Mouse (Mus musculus): Measurements from ENCODE around the gene Rbfox3.

The Rbfox3 gene

DNA sequence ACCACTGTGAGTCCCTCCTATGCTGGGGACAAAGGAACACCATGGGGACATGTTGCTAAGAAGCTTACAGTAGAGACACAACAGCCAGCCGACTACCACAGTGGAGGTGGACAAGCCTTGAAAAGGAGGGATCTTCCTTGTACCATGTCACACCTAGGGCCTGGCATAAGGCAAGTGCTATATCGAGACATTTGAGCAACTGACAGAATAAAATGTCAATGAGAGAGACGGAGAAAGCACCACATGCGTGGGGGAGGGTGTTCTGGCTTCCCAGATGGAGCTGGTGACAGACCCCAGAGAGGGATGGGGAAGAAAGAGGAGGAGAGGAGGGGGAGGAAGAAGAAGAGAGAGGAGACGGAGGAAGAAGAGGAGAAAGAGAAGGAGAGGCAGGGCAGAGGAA, 96.3 kb downstream of the Rbfox3 start:
- no peaks in the 10 kb centered on the region for H3K4me1 ChIP-seq (replicated peaks; ENCODE audit: low read depth, low read length)
- no peaks in the 10 kb centered on the region for H3K9me3 ChIP-seq (ENCODE audit: low read length)
- no peak overlapping the region for H3K4me3 ChIP-seq (replicated peaks; ENCODE audit: low read length)
- no peak for TF ChIP-seq POU5F1 (IDR thresholded peaks at IDR 0.05; ENCODE audit: borderline replicate concordance, low read length)
- TF ChIP-seq CTCF (conservative IDR thresholded peaks at IDR 0.05; ENCODE audit: low read length) = no peak
- TF ChIP-seq NANOG (IDR thresholded peaks at IDR 0.05; ENCODE audit: borderline replicate concordance, low read length) = no peak
- H3K36me3 ChIP-seq (ENCODE audit: insufficient read depth, low read length) = no peaks in the 10 kb centered on the region
- H3K27me3 ChIP-seq (ENCODE audit: insufficient read depth, low read length) = no peaks in the 10 kb centered on the region; the same call in 1 of the 2 replicates

DNA sequence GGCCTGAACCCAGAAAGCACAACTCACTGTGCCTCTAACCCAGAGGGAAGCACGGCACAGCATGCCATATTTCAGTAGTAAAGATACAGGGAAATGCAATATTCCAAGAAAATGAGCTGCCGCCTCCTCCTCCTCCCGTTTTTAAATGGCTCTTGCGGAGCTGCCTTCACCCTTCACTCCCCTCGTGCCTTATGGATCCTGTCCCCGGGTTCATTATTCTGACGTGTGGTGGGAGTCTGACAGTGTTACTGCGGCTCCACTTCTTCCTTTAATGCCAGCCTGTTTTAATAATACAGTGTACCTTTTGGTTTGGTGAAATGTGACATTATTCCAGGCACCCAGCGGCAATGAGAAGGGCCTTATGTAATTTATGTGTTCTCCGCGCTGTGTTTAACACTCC, 97.5 kb downstream of the Rbfox3 start:
- H3K4me3 ChIP-seq (replicated peaks; ENCODE audit: low read length) = no peak overlapping the region
- peaks cover 2% of the 10 kb centered on the region; the same call in 1 of the 2 replicates for H3K27me3 ChIP-seq (ENCODE audit: insufficient read depth, low read length)
- no peaks in the 10 kb centered on the region for H3K4me1 ChIP-seq (replicated peaks; ENCODE audit: low read depth, low read length)
- no peaks in the 10 kb centered on the region for H3K9me3 ChIP-seq (ENCODE audit: low read length)
- H3K36me3 ChIP-seq (ENCODE audit: insufficient read depth, low read length) = no peaks in the 10 kb centered on the region
- TF ChIP-seq CTCF (conservative IDR thresholded peaks at IDR 0.05; ENCODE audit: low read length) = no peak
- no peak for TF ChIP-seq POU5F1 (IDR thresholded peaks at IDR 0.05; ENCODE audit: borderline replicate concordance, low read length)
- TF ChIP-seq NANOG (IDR thresholded peaks at IDR 0.05; ENCODE audit: borderline replicate concordance, low read length) = no peak

DNA sequence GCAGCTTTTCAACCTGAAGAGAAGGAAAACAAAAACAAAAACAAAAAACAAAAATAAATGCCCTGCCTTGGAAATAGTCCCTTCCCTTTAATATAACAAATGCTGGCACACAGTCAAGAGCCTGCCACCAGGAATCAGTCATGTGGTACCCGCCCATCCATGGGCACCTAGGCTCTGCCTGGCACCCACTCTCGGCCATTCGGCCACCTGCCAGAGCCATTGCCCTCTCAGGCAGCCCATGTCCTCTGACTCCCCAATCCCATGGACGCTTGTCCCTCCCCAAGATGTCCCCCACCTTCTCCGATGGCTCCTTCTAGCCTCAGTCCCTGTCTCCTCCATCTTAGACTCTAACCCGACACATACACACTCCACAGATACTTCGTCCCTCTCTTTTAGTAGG, 100.0 kb downstream of the Rbfox3 start:
- no peaks in the 10 kb centered on the region for H3K36me3 ChIP-seq (ENCODE audit: insufficient read depth, low read length)
- no peak for TF ChIP-seq NANOG (IDR thresholded peaks at IDR 0.05; ENCODE audit: borderline replicate concordance, low read length)
- TF ChIP-seq CTCF (conservative IDR thresholded peaks at IDR 0.05; ENCODE audit: low read length) = no peak
- TF ChIP-seq POU5F1 (IDR thresholded peaks at IDR 0.05; ENCODE audit: borderline replicate concordance, low read length) = no peak
- peaks cover 5% of the 10 kb centered on the region; the same call in 1 of the 2 replicates for H3K27me3 ChIP-seq (ENCODE audit: insufficient read depth, low read length)
- no peak overlapping the region for H3K4me3 ChIP-seq (replicated peaks; ENCODE audit: low read length)
- H3K9me3 ChIP-seq (ENCODE audit: low read length) = no peaks in the 10 kb centered on the region
- H3K4me1 ChIP-seq (replicated peaks; ENCODE audit: low read depth, low read length) = no peaks in the 10 kb centered on the region

- Histone ChIP-seq H3K4me1 (replicated peaks; ENCODE audit: low read depth, low read length) (peaks cover 5% of the 10 kb centered on the region; the same call in 1 of the 2 replicates), H3K36me3 (ENCODE audit: insufficient read depth, low read length) (no peaks in the 10 kb centered on the region), H3K9me3 (ENCODE audit: low read length) (no peaks in the 10 kb centered on the region), H3K4me3 (replicated peaks; ENCODE audit: low read length) (no peak overlapping the region), H3K27me3 (ENCODE audit: insufficient read depth, low read length) (peaks cover 5% of the 10 kb centered on the region; the same call in 1 of the 2 replicates)
- TF ChIP-seq NANOG (IDR thresholded peaks at IDR 0.05; ENCODE audit: borderline replicate concordance, low read length) = no peak
- no peak for TF ChIP-seq POU5F1 (IDR thresholded peaks at IDR 0.05; ENCODE audit: borderline replicate concordance, low read length)
- TF ChIP-seq CTCF (conservative IDR thresholded peaks at IDR 0.05; ENCODE audit: low read length) = no peak
Observed at GRCm38 (mm10) chr11:118807511-118807910, 103.9 kb downstream of the Rbfox3 start.

DNA sequence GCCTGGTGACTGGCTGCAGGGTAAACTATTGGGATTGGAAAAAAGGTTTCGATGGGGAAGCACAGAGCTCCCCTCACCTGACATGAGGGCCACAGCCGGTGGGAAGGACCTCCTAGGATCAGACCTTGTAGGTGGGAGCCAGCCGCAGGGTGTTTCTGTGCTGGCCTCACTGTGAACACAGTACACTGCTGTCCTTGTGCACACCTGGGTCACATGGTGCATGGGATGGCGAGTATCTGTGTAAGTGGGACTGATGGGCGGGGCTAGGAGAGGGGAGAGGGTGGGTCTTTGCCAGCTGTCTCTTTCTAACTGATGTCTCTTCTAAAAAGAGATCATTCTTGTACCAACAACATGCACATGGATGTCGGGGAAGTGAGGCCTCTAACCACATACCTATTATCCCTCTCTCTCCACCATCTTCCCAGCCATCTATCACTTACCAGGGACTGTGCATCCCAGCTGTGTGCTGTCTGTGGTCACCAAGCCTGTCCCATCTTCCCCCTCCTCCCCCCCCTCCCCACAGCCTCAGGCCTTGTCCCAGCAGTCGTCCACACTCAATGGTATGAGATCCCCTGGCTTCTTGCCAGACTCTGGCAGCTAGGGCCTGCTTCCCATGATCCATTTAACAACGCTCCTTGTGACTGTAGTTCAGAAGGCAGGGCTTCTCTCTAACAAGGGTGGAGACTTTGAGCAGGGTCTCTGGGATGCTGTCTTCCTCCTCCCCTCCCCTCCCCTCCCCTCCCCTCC, 116.4 kb downstream of the Rbfox3 start:
- H3K4me1 ChIP-seq (replicated peaks; ENCODE audit: low read depth, low read length) = peaks cover 24% of the 10 kb centered on the region
- peaks cover 5% of the 10 kb centered on the region; the same call in 1 of the 2 replicates for H3K27me3 ChIP-seq (ENCODE audit: insufficient read depth, low read length)
- TF ChIP-seq CTCF (conservative IDR thresholded peaks at IDR 0.05; ENCODE audit: low read length) (no peak), POU5F1 (IDR thresholded peaks at IDR 0.05; ENCODE audit: borderline replicate concordance, low read length) (no peak), NANOG (IDR thresholded peaks at IDR 0.05; ENCODE audit: borderline replicate concordance, low read length) (no peak)
- H3K9me3 ChIP-seq (ENCODE audit: low read length) = no peaks in the 10 kb centered on the region
- no peaks in the 10 kb centered on the region for H3K36me3 ChIP-seq (ENCODE audit: insufficient read depth, low read length)
- no peak overlapping the region for H3K4me3 ChIP-seq (replicated peaks; ENCODE audit: low read length)

DNA sequence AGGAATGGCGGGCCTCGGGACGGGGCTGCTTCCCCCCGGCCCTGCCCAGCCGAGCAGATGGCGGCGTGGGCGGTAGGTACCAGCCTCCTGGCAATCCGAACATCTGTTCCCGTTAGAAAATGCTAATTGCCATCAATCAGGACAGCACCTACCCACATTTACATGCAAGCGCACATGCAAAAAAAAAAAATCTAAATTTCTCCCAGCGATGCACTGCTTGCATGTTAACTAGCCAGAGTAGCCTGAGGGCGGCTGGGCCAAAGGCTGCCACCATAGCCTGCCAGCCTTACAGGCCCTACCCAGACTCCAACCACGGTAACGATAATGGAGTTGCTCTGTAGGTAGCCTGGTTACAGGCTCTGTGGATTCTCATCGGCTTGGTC, 117.8 kb downstream of the Rbfox3 start:
- H3K36me3 ChIP-seq (ENCODE audit: insufficient read depth, low read length) = no peaks in the 10 kb centered on the region
- H3K9me3 ChIP-seq (ENCODE audit: low read length) = no peaks in the 10 kb centered on the region
- no peak for TF ChIP-seq NANOG (IDR thresholded peaks at IDR 0.05; ENCODE audit: borderline replicate concordance, low read length)
- TF ChIP-seq CTCF (conservative IDR thresholded peaks at IDR 0.05; ENCODE audit: low read length) = no peak
- no peak overlapping the region for H3K4me3 ChIP-seq (replicated peaks; ENCODE audit: low read length)
- peaks cover 21% of the 10 kb centered on the region for H3K4me1 ChIP-seq (replicated peaks; ENCODE audit: low read depth, low read length)
- H3K27me3 ChIP-seq (ENCODE audit: insufficient read depth, low read length) = peaks cover 5% of the 10 kb centered on the region; the same call in 1 of the 2 replicates

DNA sequence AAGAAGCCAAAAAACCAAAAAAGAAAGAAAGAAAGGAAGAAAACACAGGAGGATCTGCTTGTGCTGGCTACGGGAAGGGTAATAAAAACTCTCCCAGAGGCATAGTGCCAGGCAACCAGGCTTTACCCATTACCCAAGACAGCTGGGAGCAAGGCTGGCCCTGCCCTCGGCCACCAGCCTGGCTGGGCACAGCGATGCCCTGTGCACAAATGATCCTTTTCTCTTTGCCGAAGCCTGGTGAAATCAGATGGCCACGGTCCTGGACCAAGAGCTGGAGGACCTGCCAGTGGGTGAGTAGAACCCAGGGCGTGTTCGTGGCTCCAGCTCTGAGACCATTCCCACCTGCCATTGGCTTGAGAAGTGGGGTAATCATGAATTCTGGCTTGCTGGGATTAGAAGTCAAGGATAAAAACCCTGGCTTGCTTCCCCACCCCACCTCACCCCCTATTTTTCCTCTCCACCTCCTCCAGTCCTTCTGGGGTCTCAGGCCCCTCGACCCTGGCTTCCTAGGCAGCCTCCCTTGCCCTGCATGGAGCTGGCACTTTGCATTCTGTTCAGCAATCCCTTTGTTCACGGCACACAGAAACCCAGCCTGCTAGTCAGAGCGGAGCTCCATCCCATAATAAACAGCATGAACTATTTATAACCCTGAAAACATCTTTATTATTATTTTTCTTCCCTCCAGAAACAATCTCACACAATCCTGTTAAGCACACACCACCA, 118.3 kb downstream of the Rbfox3 start:
- TF ChIP-seq CTCF (conservative IDR thresholded peaks at IDR 0.05; ENCODE audit: low read length) = no peak
- TF ChIP-seq POU5F1 (IDR thresholded peaks at IDR 0.05; ENCODE audit: borderline replicate concordance, low read length) = no peak
- TF ChIP-seq NANOG (IDR thresholded peaks at IDR 0.05; ENCODE audit: borderline replicate concordance, low read length) = no peak
- Histone ChIP-seq H3K4me3 (replicated peaks; ENCODE audit: low read length) (no peak overlapping the region), H3K9me3 (ENCODE audit: low read length) (peaks cover 5% of the 10 kb centered on the region), H3K4me1 (replicated peaks; ENCODE audit: low read depth, low read length) (peaks cover 21% of the 10 kb centered on the region), H3K27me3 (ENCODE audit: insufficient read depth, low read length) (peaks cover 5% of the 10 kb centered on the region; the same call in 1 of the 2 replicates), H3K36me3 (ENCODE audit: insufficient read depth, low read length) (no peaks in the 10 kb centered on the region)

DNA sequence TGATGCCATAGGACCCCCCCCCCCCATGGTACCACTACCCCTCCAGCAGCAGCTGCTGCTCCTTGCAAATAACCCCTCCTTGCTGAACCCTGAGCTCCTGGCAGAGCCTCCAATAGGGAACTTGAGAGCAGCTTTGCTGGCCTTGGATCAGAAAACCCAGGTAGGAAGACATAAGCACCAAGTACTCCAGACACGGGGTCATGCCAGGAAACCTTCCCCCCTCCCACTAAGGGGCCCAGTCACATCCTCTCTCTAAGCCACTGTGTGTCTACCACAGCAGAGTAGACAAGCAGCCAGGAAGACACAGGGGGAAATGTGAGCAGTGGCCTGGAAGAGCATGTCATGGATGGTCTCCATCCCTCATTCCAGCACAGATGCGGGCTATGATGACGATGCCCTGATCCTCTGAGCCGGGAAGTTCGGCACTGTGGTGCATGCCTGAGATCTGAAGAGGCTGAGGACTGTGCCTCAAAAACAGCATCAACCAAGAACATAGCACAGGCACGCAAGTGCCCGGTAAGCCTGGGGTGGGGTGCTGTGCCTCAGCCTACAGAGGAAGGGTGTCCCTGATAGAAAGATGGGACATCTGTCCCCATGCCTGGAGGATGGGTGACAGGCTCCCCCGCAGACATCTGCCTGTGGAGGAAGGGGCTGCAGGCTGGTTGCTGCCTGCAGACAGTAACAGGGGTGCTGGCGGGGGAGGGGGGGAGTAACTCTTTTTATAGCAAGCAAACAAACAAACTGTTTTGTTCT, 119.1 kb downstream of the Rbfox3 start:
- TF ChIP-seq CTCF (conservative IDR thresholded peaks at IDR 0.05; ENCODE audit: low read length) (no peak), POU5F1 (IDR thresholded peaks at IDR 0.05; ENCODE audit: borderline replicate concordance, low read length) (no peak), NANOG (IDR thresholded peaks at IDR 0.05; ENCODE audit: borderline replicate concordance, low read length) (no peak)
- Histone ChIP-seq H3K4me3 (replicated peaks; ENCODE audit: low read length) (no peak overlapping the region), H3K9me3 (ENCODE audit: low read length) (peaks cover 13% of the 10 kb centered on the region), H3K4me1 (replicated peaks; ENCODE audit: low read depth, low read length) (peaks cover 21% of the 10 kb centered on the region), H3K27me3 (ENCODE audit: insufficient read depth, low read length) (peaks cover 5% of the 10 kb centered on the region; the same call in 1 of the 2 replicates), H3K36me3 (ENCODE audit: insufficient read depth, low read length) (no peaks in the 10 kb centered on the region)
